Mouse (Mus musculus) B cell, adult (primary cell): ENCODE measurements around the gene Rsrc2. TPM values are rescaled to one million over a fixed set of nuclear protein-coding genes. Genes with fewer than 3 reads are reported as not detected.

Experiments used
- total RNA-seq: library from RNA; stranded (reverse); gene quantifications from 4 replicates; pipeline ENCODE4 v1.2.4, GENCODE M21; 2023; ENCODE audit not compliant: inconsistent age

The Rsrc2 gene
- 243 to 272 TPM (median 261 TPM) in 4 replicates for total RNA-seq

GRCm38 (mm10) chr5:123749065-123750064, at the start of gene Rsrc2, which contains the start of gene Kntc1:
TSS of gene Rsrc2 (minus strand) at chr5:123749414.
TSS of gene Kntc1 (plus strand) at chr5:123749716.

GRCm38 (mm10) chr5:123720328-123721311, 28.6 kb downstream of the Rsrc2 start, which contains the start of gene Zcchc8:
TSS of gene Zcchc8 (minus strand) at chr5:123721100.

GRCm38 (mm10) chr5:123684221-123685144, 64.7 kb downstream of the Rsrc2 start, which contains the start of gene Clip1:
TSS of gene Clip1 (minus strand) at chr5:123684618.

Other genes starting within 250 kb of the Rsrc2 start
- not detected in 4 replicates for gene B3gnt4, start 239.0 kb downstream of the Rsrc2 start, total RNA-seq
- 72.4 to 83.7 TPM (median 74.7 TPM) in 4 replicates for gene Diablo, start 225.2 kb downstream of the Rsrc2 start, total RNA-seq
- 3.8 to 9.2 TPM (median 5.5 TPM) in 4 replicates for gene Gm49027, start 223.9 kb downstream of the Rsrc2 start, total RNA-seq
- gene Vps33a, start 176.4 kb downstream of the Rsrc2 start, total RNA-seq: 54.1 to 62.3 TPM (median 56.8 TPM) in 4 replicates
- gene Clip1, start 64.8 kb downstream of the Rsrc2 start, total RNA-seq: 24.8 to 26.2 TPM (median 25.8 TPM) in 4 replicates
- gene Zcchc8, start 28.3 kb downstream of the Rsrc2 start, total RNA-seq: 73.7 to 80.8 TPM (median 77.5 TPM) in 4 replicates
- gene Kntc1, start 302 bp upstream of the Rsrc2 start, total RNA-seq: 1.1 to 4.3 TPM (median 1.8 TPM) in 4 replicates
- 0.27 to 0.67 TPM (median 0.40 TPM) in 4 replicates for gene Hcar2, start 116.1 kb upstream of the Rsrc2 start, total RNA-seq
- not detected in 4 replicates for gene Hcar1, start 130.6 kb upstream of the Rsrc2 start, total RNA-seq
- 37.5 to 42.3 TPM (median 39.0 TPM) in 4 replicates for gene Denr, start 157.8 kb upstream of the Rsrc2 start, total RNA-seq
- 2.8 TPM in 1 of 4 replicates, not detected in the others for gene Gm43518, start 178.0 kb upstream of the Rsrc2 start, total RNA-seq
- gene Ccdc62, start 181.3 kb upstream of the Rsrc2 start, total RNA-seq: 3.5 to 9.7 TPM (median 4.5 TPM) in 4 replicates
- 268 to 274 TPM (median 271 TPM) in 4 replicates for gene Hip1r, start 224.2 kb upstream of the Rsrc2 start, total RNA-seq